Mouse (Mus musculus): ENCODE measurements around the gene Med13l. TPM values are rescaled to one million over a fixed set of nuclear protein-coding genes. Genes with fewer than 3 reads are reported as not detected.

The Med13l gene
- total and polyA plus RNA-seq, 3 experiments: 2.0 to 11.0 (median 10.1) TPM

- Histone ChIP-seq H3K27ac (ENCODE audit: insufficient read depth, low read depth) (no peak overlapping the region), H3K27me3 (replicated peaks) (no peaks in the 10 kb centered on the region), H3K79me2 (replicated peaks; ENCODE audit: control insufficient read depth, extremely low read depth, insufficient read depth, poor library complexity, severe bottlenecking) (no peaks in the 10 kb centered on the region), H3K9ac (ENCODE audit: insufficient read depth, low read depth) (no peak overlapping the region), H3K36me3 (replicated peaks in 1 of 2; ENCODE audit: control insufficient read depth in 1 of 2, insufficient read depth in 1 of 2, low read length in 1 of 2) (peaks cover 3 to 64% of the 10 kb centered on the region in 2 experiments), H3K4me1 (ENCODE audit: control insufficient read depth in 1 of 2, insufficient read depth in 2 of 2) (peaks cover 0 to 24% of the 10 kb centered on the region in 2 experiments; a peak in 2 of 4 replicates), H3K9me3 (replicated peaks; ENCODE audit: low read length) (no peaks in the 10 kb centered on the region), H3K4me2 (ENCODE audit: insufficient read depth, low read depth, poor library complexity, severe bottlenecking) (no peak overlapping the region), H3K4me3 (replicated peaks in 1 of 3; ENCODE audit: low read depth in 2 of 3, low read length in 2 of 3, poor library complexity in 1 of 3) (no peak overlapping the region)
- TF ChIP-seq USF2 (conservative IDR thresholded peaks at IDR 0.05; ENCODE audit: low read depth, low read length) (no peak), IRF4 (IDR thresholded peaks at IDR 0.05; ENCODE audit: low read depth, low read length) (no peak), POLR2AphosphoS2 (IDR thresholded peaks at IDR 0.05; ENCODE audit: low read depth, low read length) (no peak)
- no peak for DNase-seq (ENCODE audit: extremely low read depth)
- in situ Hi-C loops (cut with MboI; ENCODE audit: low pct_ligation_motif_present, low pct_unique_long_range_greater_than_20kb, low sequenced_read_pairs): no loop called here
- dilution Hi-C loops (cut with MboI; ENCODE audit: extremely low pct_ligation_motif_present, extremely low pct_unique_long_range_greater_than_20kb, low sequenced_read_pairs): no loop called here
These were observed 113.8 kb downstream of the Med13l start for GRCm38 (mm10) chr5:118674321-118674720.

- dilution Hi-C loops (cut with MboI; ENCODE audit: extremely low pct_ligation_motif_present, extremely low pct_unique_long_range_greater_than_20kb, low sequenced_read_pairs): no loop called here
- Histone ChIP-seq H3K4me1 (ENCODE audit: control insufficient read depth in 1 of 2, insufficient read depth in 2 of 2) (peaks cover 0 to 24% of the 10 kb centered on the region in 2 experiments; a peak in 2 of 4 replicates), H3K9ac (ENCODE audit: insufficient read depth, low read depth) (no peak overlapping the region), H3K4me2 (ENCODE audit: insufficient read depth, low read depth, poor library complexity, severe bottlenecking) (no peak overlapping the region), H3K79me2 (replicated peaks; ENCODE audit: control insufficient read depth, extremely low read depth, insufficient read depth, poor library complexity, severe bottlenecking) (no peaks in the 10 kb centered on the region), H3K9me3 (replicated peaks; ENCODE audit: low read length) (no peaks in the 10 kb centered on the region), H3K27ac (ENCODE audit: insufficient read depth, low read depth) (no peak overlapping the region), H3K4me3 (replicated peaks in 1 of 3; ENCODE audit: low read depth in 2 of 3, low read length in 2 of 3, poor library complexity in 1 of 3) (no peak overlapping the region), H3K27me3 (replicated peaks) (no peaks in the 10 kb centered on the region), H3K36me3 (replicated peaks in 1 of 2; ENCODE audit: control insufficient read depth in 1 of 2, insufficient read depth in 1 of 2, low read length in 1 of 2) (peaks cover 7 to 76% of the 10 kb centered on the region in 2 experiments)
- in situ Hi-C loops (cut with MboI; ENCODE audit: low pct_ligation_motif_present, low pct_unique_long_range_greater_than_20kb, low sequenced_read_pairs): no loop called here
- TF ChIP-seq GABPA (IDR thresholded peaks at IDR 0.05; ENCODE audit: insufficient replicate concordance, low read depth, low read length) (no peak), JUN (IDR thresholded peaks at IDR 0.05; ENCODE audit: insufficient read depth, low read depth, low read length) (no peak), RCOR1 (conservative IDR thresholded peaks at IDR 0.05; ENCODE audit: low read depth, low read length) (no peak), MAX (IDR thresholded peaks at IDR 0.05; ENCODE audit: low read length) (no peak), IRF4 (IDR thresholded peaks at IDR 0.05; ENCODE audit: low read depth, low read length) (no peak)
- DNase-seq (ENCODE audit: extremely low read depth): no peak
These were observed 115.2 kb downstream of the Med13l start for GRCm38 (mm10) chr5:118675697-118676096.

- peaks cover 10 to 77% of the 10 kb centered on the region in 2 experiments for H3K36me3 ChIP-seq (replicated peaks in 1 of 2; ENCODE audit: control insufficient read depth in 1 of 2, insufficient read depth in 1 of 2, low read length in 1 of 2)
- no peak overlapping the region for H3K4me3 ChIP-seq (replicated peaks in 1 of 3; ENCODE audit: low read depth in 2 of 3, low read length in 2 of 3, poor library complexity in 1 of 3)
- H3K27ac ChIP-seq (ENCODE audit: insufficient read depth, low read depth): no peak overlapping the region
- dilution Hi-C loops (cut with MboI; ENCODE audit: extremely low pct_ligation_motif_present, extremely low pct_unique_long_range_greater_than_20kb, low sequenced_read_pairs): no loop called here
- no peak for DNase-seq (ENCODE audit: extremely low read depth)
- no peaks in the 10 kb centered on the region for H3K9me3 ChIP-seq (replicated peaks; ENCODE audit: low read length)
- no peak overlapping the region for H3K4me2 ChIP-seq (ENCODE audit: insufficient read depth, low read depth, poor library complexity, severe bottlenecking)
- H3K27me3 ChIP-seq (replicated peaks): no peaks in the 10 kb centered on the region
- in situ Hi-C loops (cut with MboI; ENCODE audit: low pct_ligation_motif_present, low pct_unique_long_range_greater_than_20kb, low sequenced_read_pairs): no loop called here
- H3K9ac ChIP-seq (ENCODE audit: insufficient read depth, low read depth): no peak overlapping the region
- H3K79me2 ChIP-seq (replicated peaks; ENCODE audit: control insufficient read depth, extremely low read depth, insufficient read depth, poor library complexity, severe bottlenecking): no peaks in the 10 kb centered on the region
- H3K4me1 ChIP-seq (ENCODE audit: control insufficient read depth in 1 of 2, insufficient read depth in 2 of 2): peaks cover 0 to 24% of the 10 kb centered on the region in 2 experiments; a peak in 2 of 4 replicates
- no peak for TF ChIP-seq NRF1 (IDR thresholded peaks at IDR 0.05; ENCODE audit: low read depth, low read length)
- TF ChIP-seq TBP (conservative IDR thresholded peaks at IDR 0.05; ENCODE audit: low read depth, low read length): no peak
- no peak for TF ChIP-seq SIN3A (IDR thresholded peaks at IDR 0.05; ENCODE audit: low read length)
- no peak for TF ChIP-seq BHLHE40 (IDR thresholded peaks at IDR 0.05; ENCODE audit: low read depth, low read length)
- TF ChIP-seq ELF1 (IDR thresholded peaks at IDR 0.05; ENCODE audit: low read depth, low read length): no peak
- TF ChIP-seq EP300 (IDR thresholded peaks at IDR 0.05; ENCODE audit: low read length): no peak
- no peak for TF ChIP-seq MAZ (IDR thresholded peaks at IDR 0.05; ENCODE audit: low read depth, low read length)
- TF ChIP-seq JUN (IDR thresholded peaks at IDR 0.05; ENCODE audit: insufficient read depth, low read depth, low read length): no peak
- no peak for TF ChIP-seq ZC3H11A (IDR thresholded peaks at IDR 0.05; ENCODE audit: low read depth, low read length)
- no peak for TF ChIP-seq USF1 (IDR thresholded peaks at IDR 0.05; ENCODE audit: low read depth, low read length)
- TF ChIP-seq NELFE (IDR thresholded peaks at IDR 0.05; ENCODE audit: low read depth, low read length): no peak
- no peak for TF ChIP-seq CHD1 (IDR thresholded peaks at IDR 0.05; ENCODE audit: low read depth, low read length)
- no peak for TF ChIP-seq HCFC1 (IDR thresholded peaks at IDR 0.05; ENCODE audit: low read depth, low read length)
- TF ChIP-seq MEF2A (IDR thresholded peaks at IDR 0.05; ENCODE audit: borderline replicate concordance, low read depth, low read length): no peak
- TF ChIP-seq KAT2A (IDR thresholded peaks at IDR 0.05; ENCODE audit: insufficient replicate concordance, low read length): no peak
- TF ChIP-seq JUND (conservative IDR thresholded peaks at IDR 0.05; ENCODE audit: low read depth, low read length): no peak
- no peak for TF ChIP-seq CHD2 (IDR thresholded peaks at IDR 0.05; ENCODE audit: low read length)
- TF ChIP-seq MYC (IDR thresholded peaks at IDR 0.05; ENCODE audit: low read depth, low read length): no peak
- TF ChIP-seq ZNF384 (IDR thresholded peaks at IDR 0.05; ENCODE audit: low read depth, low read length): no peak
These were observed 115.9 kb downstream of the Med13l start for GRCm38 (mm10) chr5:118676151-118676918.
